ENCODE assay signal across 29 mouse cellular contexts in genomic region chr5:73141712-73142111, GRCm38 (mm10).
A peak's percentile ranks its signal among the peaks of the same experiment; 100 is the strongest.
DNase-seq lines count a peak whose midpoint lies in the region; ATAC-seq and TF ChIP-seq lines count a peak whose summit lies in the region.
"Had no signal": no experiment of that assay in that cellular context is flagged by ENCODE, and none has a peak within 500 bp of the region (broad histone marks: within the 10 kb centered on the region; RNA-seq: fewer than 3 reads in every experiment).

No protein-coding gene starts in this region.

- H3K27me3 ChIP-seq in liver, embryonic 11.5 days (replicated peaks; ENCODE audit: control insufficient read depth, insufficient read depth, low read length): no peaks in the 10 kb centered on the region
- H3K27me3 ChIP-seq in liver, embryonic 14.5 days (ENCODE audit: control insufficient read depth, insufficient read depth, low read length): no peaks in the 10 kb centered on the region
- no peaks in the 10 kb centered on the region for H3K27me3 ChIP-seq in embryonic facial prominence, embryonic 10.5 days (replicated peaks; ENCODE audit: low read depth, poor library complexity, severe bottlenecking)
- H3K27me3 ChIP-seq: CH12.LX; embryonic facial prominence, embryonic 13.5 days; heart, embryonic 15.5 days; limb, embryonic 12.5 days; megakaryocyte, embryonic 14.5 days; midbrain, embryonic 15.5 days; neural tube, embryonic 13.5 days had no signal

- H3K4me1 ChIP-seq in liver, embryonic 11.5 days (replicated peaks; ENCODE audit: control insufficient read depth, insufficient read depth, low read length): peaks cover 5% of the 10 kb centered on the region; the same call in 1 of the 2 replicates
- H3K4me1 ChIP-seq in liver, embryonic 14.5 days (replicated peaks; ENCODE audit: control insufficient read depth in 2 of 2, insufficient read depth in 2 of 2, low read length in 1 of 2): peaks cover 3 to 21% of the 10 kb centered on the region in 2 experiments
- H3K4me1 ChIP-seq in embryonic facial prominence, embryonic 10.5 days: no peaks in the 10 kb centered on the region
- H3K4me1 ChIP-seq: embryonic facial prominence, embryonic 13.5 days; heart, embryonic 15.5 days; limb, embryonic 12.5 days; midbrain, embryonic 15.5 days; neural tube, embryonic 13.5 days had no signal

- 73% methylated on average over 2 of the region's 2 CpGs for WGBS in liver, embryonic 11.5 days
- WGBS in liver, embryonic 14.5 days (ENCODE audit: insufficient replicate concordance): 43% methylated on average over 2 of the region's 2 CpGs
- WGBS in embryonic facial prominence, embryonic 10.5 days: 90% methylated on average over 2 of the region's 2 CpGs

- DNase-seq in liver, embryonic 11.5 days (ENCODE audit: low spot score): no peak
- no peak for DNase-seq in liver
- peak; percentile 5 for DNase-seq in c-Kit-negative CD71-positive TER-119-positive erythroid progenitor cells, embryonic 14.5 days (ENCODE audit: low read depth, low spot score)
- peak in 1 of 3 experiments; percentile 29 for DNase-seq in liver, embryonic 14.5 days (ENCODE audit: low read depth in 3 of 3, low spot score in 3 of 3)
- no peak for DNase-seq in embryonic facial prominence, embryonic 10.5 days (ENCODE audit: low spot score)
- no peak for DNase-seq in left cerebral cortex, postnatal 10 days (ENCODE audit: extremely low spot score in 1 of 2, low spot score in 2 of 2)
- no peak for DNase-seq in frontal cortex, postnatal 14 days (ENCODE audit: low spot score in 2 of 2)
- DNase-seq: adrenal gland, postnatal 36 days; cerebellum, adult 11-12 months; cerebellum, postnatal 10 days; gastrocnemius, postnatal 10 days; heart, adult 18-20 months; kidney, postnatal 25 days; lung, embryonic 14.5 days; retina, postnatal 1 day; right cerebral cortex, postnatal 25 days; spleen, adult 18-20 months had no signal

- no peak for TF ChIP-seq EP300 in liver, embryonic 14.5 days (IDR thresholded peaks at IDR 0.05; ENCODE audit: low read depth)

- no peak overlapping the region for H3K9ac ChIP-seq in liver, embryonic 11.5 days (ENCODE audit: low read depth, low read length)
- H3K9ac ChIP-seq in liver, embryonic 14.5 days (replicated peaks): no peak overlapping the region
- H3K9ac ChIP-seq: embryonic facial prominence, embryonic 13.5 days; heart, embryonic 15.5 days; limb, embryonic 12.5 days; lung, embryonic 14.5 days; midbrain, embryonic 15.5 days; neural tube, embryonic 13.5 days had no signal

- no peak for TF ChIP-seq CTCF in liver, embryonic 14.5 days (IDR thresholded peaks at IDR 0.05; ENCODE audit: low read depth)

- no peak overlapping the region for H3K4me2 ChIP-seq in liver, embryonic 11.5 days
- H3K4me2 ChIP-seq in liver, embryonic 14.5 days (ENCODE audit: low read depth): no peak overlapping the region
- H3K4me2 ChIP-seq: embryonic facial prominence, embryonic 13.5 days; heart, embryonic 15.5 days; limb, embryonic 12.5 days; lung, embryonic 14.5 days; midbrain, embryonic 15.5 days; neural tube, embryonic 13.5 days had no signal

- no peak overlapping the region for H3K27ac ChIP-seq in liver, embryonic 11.5 days (ENCODE audit: low read depth, low read length)
- no peak overlapping the region for H3K27ac ChIP-seq in liver, embryonic 14.5 days
- no peak overlapping the region for H3K27ac ChIP-seq in embryonic facial prominence, embryonic 10.5 days (replicated peaks)
- H3K27ac ChIP-seq: embryonic facial prominence, embryonic 13.5 days; heart, embryonic 15.5 days; layer of hippocampus, adult 2 months; limb, embryonic 12.5 days; midbrain, embryonic 15.5 days; neural tube, embryonic 13.5 days had no signal

- ATAC-seq in liver, embryonic 11.5 days (replicated peaks; ENCODE audit: low FRiP score): peak; percentile 80
- peak; percentile 76 for ATAC-seq in liver, embryonic 14.5 days (ENCODE audit: insufficient read depth)
- ATAC-seq: forebrain, embryonic 14.5 days; hindbrain, embryonic 16.5 days; intestine, embryonic 16.5 days; midbrain, embryonic 15.5 days had no signal

- intact Hi-C loops in left cerebral cortex, postnatal 10 days (cut with DNase I): no loop called here

- H3K4me3 ChIP-seq in liver, embryonic 11.5 days (ENCODE audit: low read depth, low read length): no peak overlapping the region
- H3K4me3 ChIP-seq in liver, embryonic 14.5 days (ENCODE audit: insufficient read depth in 1 of 2, low read depth in 2 of 2, low read length in 2 of 2): no peak overlapping the region
- no peak overlapping the region for H3K4me3 ChIP-seq in embryonic facial prominence, embryonic 10.5 days
- H3K4me3 ChIP-seq: embryonic facial prominence, embryonic 13.5 days; heart, embryonic 15.5 days; layer of hippocampus, adult 2 months; limb, embryonic 12.5 days; megakaryocyte, embryonic 14.5 days; midbrain, embryonic 15.5 days; myocyte; neural tube, embryonic 13.5 days had no signal

- H3K9me3 ChIP-seq in liver, embryonic 11.5 days (ENCODE audit: control insufficient read depth, low read length): no peaks in the 10 kb centered on the region
- H3K9me3 ChIP-seq in liver, embryonic 14.5 days (ENCODE audit: control insufficient read depth, low read length): no peaks in the 10 kb centered on the region
- H3K9me3 ChIP-seq in embryonic facial prominence, embryonic 10.5 days: no peaks in the 10 kb centered on the region
- H3K9me3 ChIP-seq: embryonic facial prominence, embryonic 13.5 days; heart, embryonic 15.5 days; limb, embryonic 12.5 days; megakaryocyte, embryonic 14.5 days; midbrain, embryonic 15.5 days; neural tube, embryonic 13.5 days had no signal

- H3K36me3 ChIP-seq in liver, embryonic 11.5 days (ENCODE audit: control insufficient read depth, insufficient read depth, low read length): no peaks in the 10 kb centered on the region; the same call in 1 of the 2 replicates
- H3K36me3 ChIP-seq in liver, embryonic 14.5 days (replicated peaks; ENCODE audit: control insufficient read depth, insufficient read depth, low read depth): peaks cover 45% of the 10 kb centered on the region
- peaks cover 29% of the 10 kb centered on the region for H3K36me3 ChIP-seq in embryonic facial prominence, embryonic 10.5 days (replicated peaks)
